Mouse (Mus musculus) MEL (cell line): ENCODE results near the gene Vipas39. TPM values are rescaled to one million over a fixed set of nuclear protein-coding genes. Genes with fewer than 3 reads are reported as not detected.

Source experiments
- DNase-seq: peaks from one replicate; pipeline ENCODE4 v3.0.0; 2011; ENCODE audit warnings: low read depth, low spot score
- H3K27ac ChIP-seq: 2 replicates; pipeline ENCODE4 v1.5.1; 2012; ENCODE audit warnings: low read depth, mild to moderate bottlenecking, control low read depth, low read length, moderate library complexity; ENCODE audit not compliant: control insufficient read depth
- H3K27me3 ChIP-seq, 2 experiments: fragments of 150-350 bp in 1 of 2; sonication (generic) in 1 of 2; 2 replicates each; pipeline ENCODE4 v1.6.1; 2012; ENCODE audit warnings: low read length in 2 of 2, mild to moderate bottlenecking in 2 of 2, improper control_type of control experiment in 1 of 2, moderate library complexity in 1 of 2; ENCODE audit not compliant: insufficient read depth in 2 of 2, control insufficient read depth in 1 of 2
- H3K36me3 ChIP-seq, 2 experiments: 2 replicates each; pipeline ENCODE4 v1.6.1; 2012 to 2014; ENCODE audit warnings: low read length in 2 of 2, improper control_type of control experiment in 1 of 2, inconsistent platforms in 1 of 2, mild to moderate bottlenecking in 1 of 2; ENCODE audit not compliant: insufficient read depth in 2 of 2, control insufficient read depth in 1 of 2
- H3K4me1 ChIP-seq, 2 experiments: fragments of 150-350 bp in 1 of 2; sonication (generic) in 1 of 2; 2 replicates each; pipeline ENCODE4 v1.6.1; 2012; ENCODE audit warnings: low read length in 2 of 2, improper control_type of control experiment in 1 of 2, mild to moderate bottlenecking in 1 of 2; ENCODE audit not compliant: insufficient read depth in 2 of 2, control insufficient read depth in 1 of 2
- H3K4me3 ChIP-seq, 2 experiments: fragments of 150-350 bp in 1 of 2; sonication (generic) in 1 of 2; 2 replicates each; pipeline ENCODE4 v1.5.1; 2012; ENCODE audit warnings: low read depth in 2 of 2, low read length in 2 of 2, mild to moderate bottlenecking in 2 of 2, moderate library complexity in 2 of 2, control low read depth in 1 of 2, improper control_type of control experiment in 1 of 2; ENCODE audit not compliant: control insufficient read depth in 1 of 2, insufficient read depth in 1 of 2
- H3K79me2 ChIP-seq: 2 replicates; pipeline ENCODE4 v1.6.1; 2012; ENCODE audit warnings: mild to moderate bottlenecking, low read length, moderate library complexity; ENCODE audit not compliant: control insufficient read depth, poor library complexity, insufficient read depth
- H3K9ac ChIP-seq: 2 replicates; pipeline ENCODE4 v1.6.1; 2012; ENCODE audit warnings: low read depth, mild to moderate bottlenecking, control low read depth, low read length, moderate library complexity; ENCODE audit not compliant: control insufficient read depth, poor library complexity, severe bottlenecking
- H3K9me3 ChIP-seq: fragments of 150-350 bp; sonication (generic); replicated peaks from 2 replicates; pipeline ENCODE4 v1.6.1; 2012; ENCODE audit warnings: mild to moderate bottlenecking, low read length, improper control_type of control experiment, moderate library complexity; ENCODE audit not compliant: insufficient read depth
- CTCF ChIP-seq, 3 experiments: IDR thresholded peaks in 2 of 3; conservative IDR thresholded peaks in 1 of 3; 2 replicates each; pipeline ENCODE4 v1.5.1; 2011 to 2012; ENCODE audit warnings: low read length in 3 of 3, low read depth in 2 of 3, mild to moderate bottlenecking in 2 of 3, improper control_type of control experiment in 1 of 3, inconsistent platforms in 1 of 3, mixed read lengths in 1 of 3, moderate library complexity in 1 of 3; ENCODE audit not compliant: control insufficient read depth in 1 of 3, insufficient read depth in 1 of 3, poor library complexity in 1 of 3, severe bottlenecking in 1 of 3
- GATA1 ChIP-seq: IDR thresholded peaks from 2 replicates; pipeline ENCODE4 v1.6.1; 2011; ENCODE audit warnings: low read depth, low read length, improper control_type of control experiment
- JUND ChIP-seq: IDR thresholded peaks from 2 replicates; pipeline ENCODE4 v1.6.1; 2011; ENCODE audit warnings: low read depth, mild to moderate bottlenecking, improper control_type of control experiment, low read length
- MAZ ChIP-seq: IDR thresholded peaks from 2 replicates; pipeline ENCODE4 v1.6.1; 2012; ENCODE audit warnings: low read depth, mild to moderate bottlenecking, inconsistent platforms, low read length, improper control_type of control experiment
- MXI1 ChIP-seq: IDR thresholded peaks from 2 replicates; pipeline ENCODE4 v1.6.1; 2011; ENCODE audit warnings: mild to moderate bottlenecking, low read depth, low read length, improper control_type of control experiment
- NELFE ChIP-seq: IDR thresholded peaks from 2 replicates; pipeline ENCODE4 v1.6.1; 2011; ENCODE audit warnings: low read depth, low read length, improper control_type of control experiment
- POLR2AphosphoS2 ChIP-seq: IDR thresholded peaks from 2 replicates; pipeline ENCODE4 v1.6.1; 2011; ENCODE audit warnings: low read length, improper control_type of control experiment
- RAD21 ChIP-seq: IDR thresholded peaks from 2 replicates; pipeline ENCODE4 v1.6.1; 2011; ENCODE audit warnings: mild to moderate bottlenecking, low read depth, low read length, improper control_type of control experiment
- RCOR1 ChIP-seq: IDR thresholded peaks from 2 replicates; pipeline ENCODE4 v1.6.1; 2012; ENCODE audit warnings: low read depth, mild to moderate bottlenecking, inconsistent platforms, low read length, improper control_type of control experiment
- TBP ChIP-seq: IDR thresholded peaks from 2 replicates; pipeline ENCODE4 v1.8.0; 2011; ENCODE audit warnings: low read depth, low read length, improper control_type of control experiment
- ZMIZ1 ChIP-seq: IDR thresholded peaks from 2 replicates; pipeline ENCODE4 v1.6.1; 2012; ENCODE audit warnings: low read depth, mild to moderate bottlenecking, inconsistent platforms, low read length, improper control_type of control experiment, moderate library complexity
- polyA plus RNA-seq, 2 experiments: library from polyadenylated mRNA; stranded (reverse) in 1 of 2; unstranded in 1 of 2; fragments of >175 nt in 1 of 2; fragments of >200 nt in 1 of 2; gene quantifications; 2 replicates each; pipeline versions ENCODE4 v1.2.1 to v1.2.4; 2012; ENCODE audit warnings: low replicate concordance in 2 of 2, low read depth in 1 of 2; ENCODE audit not compliant: insufficient read length in 2 of 2, insufficient read depth in 1 of 2, missing spikeins in 1 of 2
- total RNA-seq: library from RNA; depleted of rRNA; stranded (reverse); fragments of 300-350 nt; gene quantifications from 2 replicates; pipeline ENCODE4 v1.2.3, GENCODE M21; 2012

The Vipas39 gene
- total and polyA plus RNA-seq, 3 experiments = 19.7 to 23.0 TPM; not detected in 1

- Histone ChIP-seq H3K4me1 (no peaks in the 10 kb centered on the region), H3K36me3 (no peaks in the 10 kb centered on the region), H3K79me2 (no peaks in the 10 kb centered on the region), H3K9ac (no peak overlapping the region), H3K27ac (no peak overlapping the region), H3K9me3 (no peaks in the 10 kb centered on the region), H3K27me3 (no peaks in the 10 kb centered on the region), H3K4me3 (no peak overlapping the region)
- TF ChIP-seq POLR2AphosphoS2 = no peak
- TF ChIP-seq MXI1 = no peak
- no peak for TF ChIP-seq RAD21
- TF ChIP-seq JUND = no peak
- no peak for TF ChIP-seq GATA1
- no peak for TF ChIP-seq TBP
- no peak for TF ChIP-seq RCOR1
- TF ChIP-seq NELFE = no peak
- TF ChIP-seq CTCF (IDR thresholded peaks at IDR 0.05 in 2 of 3, conservative IDR thresholded peaks at IDR 0.05 in 1 of 3; ENCODE audit: control insufficient read depth in 1 of 3, insufficient read depth in 1 of 3, low read depth in 2 of 3, low read length in 3 of 3, poor library complexity in 1 of 3, severe bottlenecking in 1 of 3) = no peak
- DNase-seq = no peak
These were observed 12.2 kb downstream of the Vipas39 start for GRCm38 (mm10) chr12:87253878-87254277.

- TF ChIP-seq MAZ = no peak
- Histone ChIP-seq H3K27ac (no peak overlapping the region), H3K4me1 (no peaks in the 10 kb centered on the region), H3K9ac (no peak overlapping the region), H3K9me3 (no peaks in the 10 kb centered on the region), H3K4me3 (no peak overlapping the region), H3K79me2 (no peaks in the 10 kb centered on the region), H3K36me3 (no peaks in the 10 kb centered on the region), H3K27me3 (no peaks in the 10 kb centered on the region)
- DNase-seq = no peak
These were observed 15.9 kb downstream of the Vipas39 start for GRCm38 (mm10) chr12:87250161-87250560.

- Histone ChIP-seq H3K4me1 (peaks cover 0 to 3% of the 10 kb centered on the region in 2 experiments; a peak in 1 of 4 replicates), H3K27ac (no peak within 1 kb of the TSS), H3K4me3 (no peak within 1 kb of the TSS), H3K9me3 (no peaks in the 10 kb centered on the region), H3K36me3 (no peaks in the 10 kb centered on the region; a peak in 2 of 4 replicates), H3K9ac (no peak within 1 kb of the TSS), H3K27me3 (no peaks in the 10 kb centered on the region), H3K79me2 (no peaks in the 10 kb centered on the region)
- TF ChIP-seq ZMIZ1 = no peak
- no peak for DNase-seq
These were observed 27.4 kb downstream of the Vipas39 start, which contains the start of gene Noxred1 for GRCm38 (mm10) chr12:87238632-87239031. Noxred1 (minus strand) TSS chr12:87238732.
